Mouse (Mus musculus) lung, adult 18-20 months (tissue): Measurements from ENCODE around the gene Zc3h10.
A peak's percentile ranks its signal among the peaks of the same experiment; 100 is the strongest.
"Not testable (repeated sequence)": the region's sequence is repeated elsewhere in the genome, so short reads cannot be mapped to it uniquely, and the experiment has no call there.

Source experiments
- DNase-seq, 2 experiments: peaks; one replicate each; pipeline ENCODE4 v3.0.0; 2022; ENCODE audit warnings: mixed read lengths in 2 of 2

Zc3h10 gene

GRCm38 (mm10) chr10:128547361-128548032 is at the start of gene Zc3h10:
Zc3h10 (minus strand) TSS chr10:128547774.
- DNase-seq: peak; percentile 97 to 98

GRCm38 (mm10) chr10:128592797-128593196 is 45.2 kb upstream of the Zc3h10 start:
- no peak for DNase-seq

- DNase-seq: no peak
Observed at GRCm38 (mm10) chr10:128591436-128591835, 43.9 kb upstream of the Zc3h10 start.

GRCm38 (mm10) chr10:128590193-128590690 is 42.7 kb upstream of the Zc3h10 start:
- DNase-seq: peak; percentile 66 to 67

DNA sequence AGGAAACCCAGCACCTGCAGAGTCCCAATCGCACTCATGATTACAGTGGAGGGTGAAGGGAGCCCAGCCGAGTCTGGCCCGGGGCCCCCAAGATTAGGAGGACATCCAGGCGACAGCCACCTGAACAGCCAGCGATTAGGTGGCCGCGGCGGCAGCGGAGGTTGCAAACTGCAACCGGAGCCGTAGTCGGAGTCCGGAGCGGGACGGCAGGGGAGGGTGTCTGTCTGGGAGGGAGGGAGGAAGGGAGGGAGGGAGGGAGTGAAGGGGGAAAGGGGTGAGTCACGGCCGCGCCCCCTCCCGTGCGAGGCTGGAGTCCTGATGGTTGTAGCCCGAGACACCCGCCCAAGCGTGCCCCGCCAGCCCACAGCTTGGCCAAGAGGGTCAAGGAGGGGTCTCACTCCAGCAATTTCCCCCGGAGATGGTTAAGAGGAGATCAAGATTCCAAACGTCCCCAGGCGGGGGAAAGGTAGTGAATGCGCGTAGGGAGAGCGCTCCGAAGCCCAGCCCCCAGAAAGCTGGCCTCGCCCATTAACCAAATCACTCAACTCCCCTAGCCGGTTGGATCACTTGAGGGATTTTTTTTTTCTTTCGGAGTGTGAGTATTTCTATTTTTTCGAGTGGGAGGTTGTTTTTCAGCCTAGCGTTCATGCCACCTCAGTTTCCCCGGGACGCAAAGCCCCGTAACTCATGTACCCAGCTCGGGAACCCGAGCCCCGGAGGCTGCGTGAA is 42.1 kb upstream of the Zc3h10 start, which contains the start of gene Erbb3:
Gene Erbb3, minus strand, starts transcription at position 189 of the 729 bp plus-strand sequence.
- DNase-seq: peak; percentile 80 to 81

GRCm38 (mm10) chr10:128588775-128589463 is 41.3 kb upstream of the Zc3h10 start:
- DNase-seq: peak; percentile 46 to 59

GRCm38 (mm10) chr10:128588136-128588535 is 40.6 kb upstream of the Zc3h10 start:
- DNase-seq: peak in 1 of 2 experiments; percentile 29

DNA sequence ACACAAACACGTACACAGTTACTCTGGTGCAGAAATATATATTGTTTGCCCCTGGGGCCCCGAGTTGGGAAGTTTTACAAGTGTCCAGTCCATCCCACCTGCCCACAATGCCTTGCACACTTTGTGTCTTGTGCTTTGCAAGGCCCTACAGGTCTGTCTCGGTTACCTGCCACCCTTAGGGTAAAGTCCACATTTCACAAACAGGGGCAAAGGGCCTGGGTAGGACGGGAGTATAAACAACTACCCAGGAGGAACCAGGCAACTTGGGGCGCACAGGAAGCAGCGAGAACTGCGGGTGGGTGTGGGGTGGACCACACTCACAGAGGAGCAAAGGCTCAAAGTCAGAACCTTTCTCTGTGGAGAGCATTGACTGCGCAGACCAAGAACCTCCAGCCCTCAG is 40.1 kb upstream of the Zc3h10 start:
- DNase-seq: no peak

GRCm38 (mm10) chr10:128587120-128587519 is 39.5 kb upstream of the Zc3h10 start:
- no peak for DNase-seq

DNA sequence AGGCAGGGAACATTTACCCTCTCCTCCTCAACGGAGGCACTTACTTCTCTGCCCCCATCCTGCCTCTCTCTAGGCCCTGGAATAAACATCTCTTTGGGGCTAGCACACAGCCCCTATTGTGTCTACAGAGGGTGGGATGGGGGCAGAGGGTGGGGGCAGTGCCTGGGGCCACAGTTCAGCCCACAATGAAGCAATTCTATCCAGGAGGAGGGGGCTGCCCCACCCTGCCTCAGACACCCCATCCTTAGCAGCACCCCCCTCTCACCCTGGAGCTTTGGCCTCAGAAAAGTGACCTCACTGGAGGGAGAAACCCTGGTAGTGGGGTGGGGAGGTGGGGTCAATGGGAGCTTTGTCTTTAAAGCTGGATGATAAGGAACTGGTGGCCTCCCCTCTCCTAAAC is 39.0 kb upstream of the Zc3h10 start:
- no peak for DNase-seq

DNA sequence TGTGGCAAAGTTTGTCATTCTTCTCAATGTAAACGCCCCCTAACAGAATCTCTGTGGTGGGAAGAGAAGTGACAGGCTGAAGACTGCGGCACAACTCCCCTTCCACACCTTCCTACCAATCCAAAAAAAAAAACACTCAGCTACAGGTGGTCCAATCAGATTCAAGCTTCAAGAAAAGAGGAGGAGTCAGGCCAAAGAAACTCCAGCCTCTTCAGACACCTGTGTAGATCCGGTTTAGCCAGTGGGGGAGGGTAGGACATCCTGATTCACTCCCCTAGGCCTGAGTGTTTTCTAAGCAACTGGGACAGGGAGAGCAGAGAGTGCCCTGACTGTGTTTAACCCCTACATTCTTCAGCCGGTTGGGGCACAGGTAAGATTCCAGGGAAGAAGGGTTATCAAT is 36.8 kb upstream of the Zc3h10 start:
- DNase-seq: peak; percentile 86 to 93

DNA sequence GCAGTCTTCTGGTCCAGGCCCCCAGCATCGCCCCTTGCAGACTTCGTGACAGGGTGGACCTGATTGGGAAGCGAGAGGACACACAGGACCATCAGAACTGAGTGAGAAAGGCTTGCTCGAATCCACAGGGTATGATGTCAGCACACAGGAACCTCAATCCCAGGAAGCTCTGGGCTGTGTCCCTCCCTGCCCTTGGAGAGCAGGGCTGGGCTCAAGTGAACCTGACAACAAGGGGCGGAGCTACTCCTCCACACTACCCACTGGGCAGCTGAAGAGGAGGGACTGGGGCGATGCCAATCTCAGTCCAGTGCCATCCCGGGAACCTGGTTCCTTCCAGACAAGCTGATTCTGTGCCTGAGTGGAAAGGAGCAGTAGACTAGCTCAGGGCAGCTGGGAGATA is 36.1 kb upstream of the Zc3h10 start:
- DNase-seq: peak; percentile 91 to 94

DNA sequence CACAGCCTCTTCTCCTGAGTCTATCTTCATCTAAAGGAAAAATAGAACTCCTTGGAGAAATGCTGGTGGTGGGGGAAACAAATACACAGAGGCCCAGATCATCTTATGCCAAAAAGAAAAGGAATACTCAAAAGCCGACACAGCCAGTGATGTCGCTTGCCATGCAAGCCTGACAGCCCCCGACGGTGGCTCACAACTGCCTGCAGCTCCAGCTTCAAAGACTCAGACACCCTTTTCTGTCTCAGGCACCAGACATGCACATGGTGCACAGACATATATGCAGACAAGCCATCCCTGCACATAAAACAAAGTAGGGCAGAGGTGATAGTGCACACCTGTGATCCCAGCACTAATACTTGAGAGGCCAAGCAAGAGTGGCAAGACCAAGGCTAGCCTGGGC is 32.2 kb upstream of the Zc3h10 start:
- no peak for DNase-seq

DNA sequence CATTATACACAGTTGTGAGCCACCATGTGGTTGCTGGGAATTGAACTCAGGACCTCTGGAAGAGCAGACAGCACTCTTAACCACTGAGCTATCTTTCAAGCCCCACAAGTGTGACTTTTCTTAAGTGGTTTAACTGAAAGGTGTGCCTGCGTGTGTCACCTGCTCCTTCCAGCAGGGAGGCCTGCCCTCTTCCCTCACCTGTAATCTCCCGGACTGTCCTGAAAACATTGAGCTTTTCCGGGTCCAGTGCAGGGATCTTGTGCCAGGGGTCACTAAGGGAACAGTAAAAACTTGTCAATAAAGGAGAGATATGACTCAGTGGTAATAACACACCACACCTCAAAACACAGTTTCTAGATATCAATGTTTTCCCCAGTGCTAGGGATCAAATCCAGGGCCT is 31.7 kb upstream of the Zc3h10 start:
- no peak for DNase-seq

GRCm38 (mm10) chr10:128578330-128578729 is 30.8 kb upstream of the Zc3h10 start:
- DNase-seq: no peak

DNA sequence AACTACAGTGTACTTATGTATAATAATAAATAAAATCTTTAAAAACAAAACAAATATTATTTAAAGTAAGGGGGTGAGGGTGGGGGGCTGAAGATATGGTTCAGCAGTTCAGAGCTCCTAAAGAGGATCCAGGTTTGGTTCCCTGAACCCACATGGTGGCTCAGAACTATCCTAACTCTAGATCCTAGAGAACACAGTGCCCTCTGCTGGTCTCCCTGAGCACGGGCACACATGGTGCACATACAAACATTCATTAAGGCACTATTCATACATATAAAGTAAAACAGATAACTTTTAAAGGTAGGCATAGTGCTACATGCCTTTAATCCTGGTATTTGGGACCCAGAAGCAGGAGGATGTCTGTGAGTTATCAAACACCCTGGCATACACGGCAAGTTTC is 27.5 kb upstream of the Zc3h10 start:
- no peak for DNase-seq

DNA sequence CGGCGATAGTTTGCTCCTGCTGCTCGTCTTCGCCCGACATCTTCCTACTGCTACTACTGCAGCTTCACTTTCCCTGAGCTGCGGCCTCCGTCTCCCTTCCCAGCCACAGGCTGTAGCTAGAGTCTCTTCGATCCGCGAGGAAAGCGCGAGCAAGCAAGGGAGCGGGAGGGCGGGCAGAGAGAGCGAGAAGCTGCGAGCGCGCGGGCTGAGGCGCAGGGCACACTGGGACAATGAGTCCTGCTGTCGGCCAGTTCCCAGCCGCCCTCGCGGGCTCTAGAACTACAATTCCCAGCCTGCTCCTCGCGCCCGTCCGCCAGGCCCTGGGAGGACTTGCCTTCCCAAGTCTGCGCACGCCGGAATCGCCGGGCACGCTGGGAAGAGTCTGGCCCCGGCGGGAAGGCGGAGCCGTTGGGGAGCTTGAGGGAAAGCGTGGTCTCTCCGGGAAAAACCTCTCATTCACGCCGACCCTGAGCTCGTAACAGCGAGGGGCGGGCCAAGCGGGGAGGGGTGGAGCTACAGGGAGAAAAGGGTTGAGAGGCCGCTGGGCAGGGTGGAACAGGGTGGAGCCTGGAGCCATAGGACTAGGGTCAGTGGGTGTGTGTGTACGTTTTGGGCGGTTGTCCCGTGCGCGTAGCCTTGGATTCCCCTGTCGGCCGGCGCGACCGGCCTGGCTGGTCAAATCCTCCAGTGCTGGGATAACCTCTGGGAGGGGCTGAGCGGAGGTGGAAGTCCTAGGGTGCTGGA is 18.4 kb upstream of the Zc3h10 start, which contains the start of gene Pa2g4:
Gene Pa2g4, minus strand, starts transcription at position 200 of the 744 bp plus-strand sequence.
- DNase-seq: peak; percentile 99 to 100

DNA sequence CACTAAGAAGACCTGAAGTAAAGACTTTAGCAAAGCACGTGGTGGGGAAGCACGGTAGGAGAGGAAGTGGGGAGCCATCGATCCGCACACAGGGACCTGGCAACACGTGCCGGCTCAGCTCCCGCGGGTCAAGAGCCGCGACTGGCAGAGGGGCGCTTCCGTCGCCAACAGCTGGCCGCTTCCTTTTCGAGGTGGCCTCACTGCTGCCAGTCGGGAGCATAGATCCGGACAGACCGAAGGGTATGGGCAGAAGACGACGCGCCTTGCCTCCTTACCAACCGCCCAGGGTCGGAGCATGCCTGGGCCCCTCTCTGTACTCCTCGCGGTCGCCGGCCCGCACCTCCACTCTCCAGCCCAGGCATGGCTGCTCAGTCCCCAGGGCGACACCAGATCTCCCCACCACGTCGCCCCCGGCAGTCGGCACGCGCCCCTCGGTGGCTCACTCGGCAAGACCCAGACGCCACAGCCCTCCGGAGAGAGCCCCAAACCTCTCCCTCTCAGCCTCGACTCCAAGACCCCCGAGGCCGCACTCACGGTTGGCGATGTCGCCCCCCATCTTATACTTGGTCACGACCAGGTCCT is 17.7 kb upstream of the Zc3h10 start:
- peak in 1 of 2 experiments; percentile 46 for DNase-seq

- no peak for DNase-seq
Observed at GRCm38 (mm10) chr10:128563544-128563943, 16.0 kb upstream of the Zc3h10 start.

DNA sequence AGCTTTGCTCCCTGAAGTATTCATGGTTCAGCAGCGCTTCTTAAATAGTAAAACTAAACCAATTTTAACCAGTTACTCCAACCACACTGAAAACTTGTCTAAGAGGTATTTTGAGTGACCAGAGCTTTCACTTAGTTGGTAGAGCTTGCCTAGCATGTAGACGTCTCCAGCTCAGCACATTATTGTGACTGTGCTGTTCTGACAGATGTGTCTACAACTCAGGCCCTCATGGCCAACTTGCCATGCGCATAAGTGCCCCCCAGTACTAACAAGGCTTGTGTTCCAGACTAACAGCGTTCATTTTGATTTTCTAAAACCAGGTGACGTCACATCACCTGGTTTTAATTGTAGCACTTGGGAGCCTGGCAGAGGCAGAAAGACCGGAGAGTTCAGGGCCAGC is 9.4 kb upstream of the Zc3h10 start:
- no peak for DNase-seq

DNA sequence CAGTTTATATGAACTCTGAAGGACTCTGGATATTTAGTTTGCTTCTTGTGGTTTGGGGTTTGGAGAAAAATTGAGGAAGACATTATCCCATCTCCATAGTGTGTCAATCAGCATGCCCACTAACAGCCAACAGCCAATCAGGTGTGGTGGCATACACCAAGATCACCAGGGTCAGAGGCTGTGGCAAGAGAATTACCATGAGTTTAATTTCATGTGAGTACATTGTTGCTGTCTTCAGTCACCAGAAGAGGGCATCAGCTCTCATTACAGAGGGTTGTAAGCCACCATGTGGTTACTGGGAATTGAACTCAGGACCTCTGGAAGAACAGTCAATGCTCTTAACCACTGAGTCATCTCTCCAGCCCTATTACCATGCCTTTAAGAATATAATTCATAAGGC is 8.7 kb upstream of the Zc3h10 start:
- no peak for DNase-seq

GRCm38 (mm10) chr10:128555567-128555966 is 8.0 kb upstream of the Zc3h10 start:
- DNase-seq: not testable (repeated sequence)
